Mouse (Mus musculus): ENCODE results near the gene Gm9376.

Gene Gm9376

DNA sequence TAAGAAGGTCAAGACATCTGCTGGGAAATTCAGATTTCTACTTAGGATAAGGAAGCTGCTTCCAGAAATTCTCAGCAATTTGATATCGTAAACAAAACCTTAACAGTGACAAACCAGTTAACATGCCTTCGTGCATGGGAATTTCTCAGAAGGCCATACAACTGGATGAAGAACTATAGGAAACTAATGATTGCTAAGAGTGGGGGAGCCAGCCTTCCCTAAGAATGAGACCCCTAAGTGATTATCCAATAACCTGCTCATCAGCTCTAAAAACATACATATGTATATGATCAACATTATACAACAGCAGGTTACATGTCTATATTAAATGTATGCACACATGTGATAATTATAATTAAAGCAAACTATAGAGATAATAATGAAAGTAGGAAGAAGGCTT lies at the start of gene Gm9376:
Gene Gm9376, plus strand, starts transcription at position 301 of the 400 bp plus-strand sequence.
- DNase-seq (ENCODE audit: low spot score): no peak

DNA sequence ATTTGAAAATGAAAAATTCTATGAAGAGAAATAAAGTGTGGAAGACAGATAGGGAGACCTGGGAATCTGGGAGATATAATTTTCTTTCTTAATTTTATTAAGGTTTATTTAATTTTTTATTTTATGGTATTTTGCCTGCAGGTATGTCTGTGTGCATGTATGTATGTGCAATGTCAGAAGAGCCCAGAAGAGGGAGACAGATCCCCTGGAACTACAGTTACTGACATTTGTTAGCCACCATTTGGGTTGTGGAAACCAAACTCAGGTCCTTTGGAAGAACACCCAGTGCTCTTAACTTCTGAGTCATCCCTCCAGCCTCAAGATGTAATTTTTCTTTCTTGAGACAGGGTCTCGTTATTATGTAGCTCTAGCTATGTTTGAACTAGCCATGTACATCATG lies 45.9 kb upstream of the Gm9376 start:
- peak; percentile 22 for DNase-seq (ENCODE audit: low spot score)

DNA sequence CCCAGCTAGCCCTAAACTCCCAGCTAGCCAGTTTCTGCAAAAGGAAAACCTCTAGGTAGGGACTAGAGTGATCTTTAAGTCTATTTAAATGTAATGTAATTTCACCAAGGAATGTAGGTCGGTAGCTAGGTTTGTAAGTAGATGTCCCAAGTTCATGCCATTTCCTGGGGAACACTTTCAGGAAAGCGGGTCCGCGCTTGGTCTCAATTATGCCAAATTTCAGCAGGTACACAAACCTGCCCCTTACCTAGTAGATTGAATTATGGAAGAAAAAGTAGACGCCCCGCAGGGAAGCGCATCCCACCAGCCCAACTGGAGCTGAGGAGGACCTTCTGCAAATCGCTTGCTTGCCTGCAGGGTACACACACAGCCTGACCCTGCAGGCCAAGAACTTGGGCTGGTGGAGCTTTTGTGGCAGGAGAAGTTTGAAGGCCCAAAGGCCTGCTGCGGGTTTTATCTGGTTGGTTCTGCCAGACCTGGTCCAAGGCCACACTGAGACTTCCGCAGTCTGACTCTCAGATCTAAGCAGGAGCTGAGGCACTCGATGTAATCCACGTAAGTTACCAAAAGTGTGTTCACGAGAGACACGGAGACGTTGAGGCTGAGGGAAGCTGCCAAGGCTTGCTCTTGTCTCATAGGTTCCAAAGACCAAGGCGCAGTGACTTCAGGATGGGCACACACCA lies 41.6 kb upstream of the Gm9376 start:
- DNase-seq (ENCODE audit: low spot score): peak; percentile 32

DNA sequence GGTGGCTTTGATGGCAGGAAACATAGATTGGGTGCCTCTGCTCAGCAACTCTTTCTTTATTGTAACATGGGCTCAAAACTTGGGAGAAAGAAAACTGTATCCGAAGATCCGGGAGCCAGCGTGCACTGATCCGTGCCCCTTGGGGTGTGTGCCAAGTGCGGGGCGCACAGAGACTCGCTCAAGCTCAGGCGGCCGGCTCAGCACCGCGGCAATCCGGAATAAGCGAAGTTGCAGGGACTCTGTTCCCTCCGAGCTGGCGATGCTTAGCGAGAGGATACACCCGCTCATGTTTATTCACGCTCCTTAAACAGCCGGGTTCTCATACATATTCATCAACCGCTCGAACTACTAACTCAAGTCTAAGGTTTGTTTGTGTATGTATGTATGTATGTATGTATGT lies 40.8 kb upstream of the Gm9376 start:
- DNase-seq (ENCODE audit: low spot score): peak; percentile 76

DNA sequence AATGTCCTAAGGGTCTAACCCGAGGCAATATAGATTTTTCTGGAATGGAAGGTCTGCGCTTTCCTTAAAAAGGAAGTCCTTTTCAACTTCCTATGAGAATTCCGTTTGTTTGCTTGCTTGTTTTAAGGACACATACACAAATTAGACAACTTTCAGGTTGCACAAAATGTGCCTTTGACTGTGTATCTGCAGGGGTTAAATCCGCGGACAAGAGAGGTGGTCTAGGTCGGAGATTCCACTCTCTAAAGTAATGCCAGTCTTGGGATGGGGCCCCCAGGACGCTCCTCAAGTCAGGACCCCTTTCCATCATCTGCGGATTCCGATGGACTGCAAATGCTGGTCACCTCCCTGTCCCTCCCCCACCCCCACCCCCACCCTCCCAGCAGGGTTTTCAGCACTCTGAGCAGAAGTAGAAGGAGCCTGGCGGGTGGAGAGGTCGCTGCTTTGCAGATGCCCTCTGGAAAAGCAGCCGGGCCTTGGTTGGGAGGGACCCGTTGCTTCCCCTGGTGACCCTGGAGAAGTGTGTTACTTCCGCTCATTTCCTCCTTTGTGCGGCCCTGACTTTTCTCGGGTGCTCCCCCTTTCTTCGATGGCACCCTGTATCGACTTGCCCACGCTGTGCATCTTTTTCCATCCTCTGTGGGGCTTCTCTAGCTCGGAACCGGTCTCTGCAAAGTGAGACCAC lies 40.1 kb upstream of the Gm9376 start:
- peak; percentile 55 for DNase-seq (ENCODE audit: low spot score)

DNA sequence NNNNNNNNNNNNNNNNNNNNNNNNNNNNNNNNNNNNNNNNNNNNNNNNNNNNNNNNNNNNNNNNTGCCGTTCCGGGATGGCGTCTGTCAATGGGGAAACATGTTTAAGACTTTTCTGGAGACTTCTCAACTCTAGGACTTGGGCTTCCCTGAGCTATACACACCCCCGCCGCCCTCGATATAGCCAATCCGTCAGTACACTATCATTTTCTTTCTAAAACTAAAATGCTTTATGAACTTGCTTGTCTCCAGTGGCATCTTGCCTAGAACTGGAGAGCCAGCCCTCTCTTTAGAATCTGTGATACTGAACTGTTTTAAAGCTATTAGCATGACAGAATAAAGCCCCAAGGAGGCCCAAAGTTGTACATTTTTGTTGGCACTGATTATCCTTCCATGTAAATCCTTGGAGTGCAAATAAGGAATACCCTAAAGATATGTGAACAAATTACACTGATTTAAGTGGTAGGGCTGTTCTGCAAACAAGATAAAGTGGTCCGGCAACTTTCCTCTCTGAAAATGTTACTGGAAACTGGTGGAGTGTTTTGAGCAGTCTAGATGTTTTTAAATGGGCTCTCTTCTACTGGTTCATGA lies 34.3 kb upstream of the Gm9376 start:
- peak; percentile 63 for DNase-seq (ENCODE audit: low spot score)

DNA sequence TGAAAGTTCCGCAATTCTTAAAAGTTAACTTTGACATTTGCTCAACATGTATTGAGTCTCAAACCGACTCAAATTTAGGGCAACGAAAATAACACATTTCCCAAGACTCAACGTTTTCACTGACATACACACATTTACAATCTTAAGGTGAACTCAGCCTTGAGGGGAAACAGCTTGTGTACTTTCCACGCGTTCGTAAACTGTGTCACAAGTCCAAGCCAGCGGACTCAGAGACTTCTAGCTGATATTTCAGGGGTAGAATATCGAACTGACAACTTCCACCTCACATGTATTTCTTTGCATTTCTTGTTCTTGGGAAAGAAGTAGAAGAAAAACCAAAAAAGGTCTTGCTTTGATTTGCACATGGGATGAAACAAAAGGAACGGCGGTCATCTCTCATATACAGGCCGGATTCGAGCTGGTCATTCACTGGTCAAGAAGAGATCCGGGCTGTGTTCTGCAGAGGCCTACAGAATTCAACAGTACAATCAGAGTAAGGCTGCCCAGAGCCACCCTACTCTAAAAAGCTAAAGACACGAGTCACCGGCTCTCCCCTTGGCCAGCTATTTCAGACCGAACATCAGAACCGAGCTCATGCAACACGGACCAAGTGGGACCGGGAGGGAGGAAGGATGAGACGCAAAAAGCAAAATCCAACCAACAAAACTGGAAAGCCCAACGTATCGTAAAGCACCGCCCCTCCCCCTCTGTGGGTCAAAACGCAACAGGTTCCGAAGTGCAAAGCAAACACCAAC lies 32.8 kb upstream of the Gm9376 start:
- peak; percentile 70 for DNase-seq (ENCODE audit: low spot score)

DNA sequence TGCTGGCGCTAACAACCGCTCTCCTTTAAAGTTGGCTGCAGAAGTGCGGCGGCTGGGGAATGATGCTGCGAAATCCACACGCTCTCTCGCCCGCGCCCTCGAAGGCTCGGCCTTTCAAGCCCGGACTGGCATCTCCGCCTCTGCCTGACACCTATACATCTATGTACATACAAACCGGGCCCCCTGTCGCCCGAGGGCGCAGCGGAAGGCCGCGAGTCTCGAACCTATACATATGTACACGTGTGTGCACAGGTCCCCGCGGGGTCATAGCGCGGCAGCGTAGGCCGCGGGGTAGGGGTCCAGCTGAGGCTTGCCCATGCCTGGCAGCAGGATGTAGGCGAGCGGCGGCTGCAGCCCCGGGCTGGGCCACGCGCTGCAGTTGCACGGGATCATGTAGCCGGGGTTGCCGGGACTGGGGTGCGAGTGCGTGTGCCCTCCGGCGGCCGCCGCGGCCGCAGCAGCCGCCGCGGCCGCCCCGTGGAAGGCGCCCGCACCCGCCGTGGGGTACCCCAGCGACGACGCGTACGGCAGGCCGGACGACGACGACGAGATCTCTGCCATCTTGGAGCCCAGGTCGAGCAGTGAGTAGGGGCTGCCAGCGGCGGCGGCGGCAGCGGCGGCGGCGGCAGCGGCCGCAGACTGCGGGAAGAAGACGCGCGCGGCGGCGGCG lies 32.1 kb upstream of the Gm9376 start:
- peak; percentile 69 for DNase-seq (ENCODE audit: low spot score)

DNA sequence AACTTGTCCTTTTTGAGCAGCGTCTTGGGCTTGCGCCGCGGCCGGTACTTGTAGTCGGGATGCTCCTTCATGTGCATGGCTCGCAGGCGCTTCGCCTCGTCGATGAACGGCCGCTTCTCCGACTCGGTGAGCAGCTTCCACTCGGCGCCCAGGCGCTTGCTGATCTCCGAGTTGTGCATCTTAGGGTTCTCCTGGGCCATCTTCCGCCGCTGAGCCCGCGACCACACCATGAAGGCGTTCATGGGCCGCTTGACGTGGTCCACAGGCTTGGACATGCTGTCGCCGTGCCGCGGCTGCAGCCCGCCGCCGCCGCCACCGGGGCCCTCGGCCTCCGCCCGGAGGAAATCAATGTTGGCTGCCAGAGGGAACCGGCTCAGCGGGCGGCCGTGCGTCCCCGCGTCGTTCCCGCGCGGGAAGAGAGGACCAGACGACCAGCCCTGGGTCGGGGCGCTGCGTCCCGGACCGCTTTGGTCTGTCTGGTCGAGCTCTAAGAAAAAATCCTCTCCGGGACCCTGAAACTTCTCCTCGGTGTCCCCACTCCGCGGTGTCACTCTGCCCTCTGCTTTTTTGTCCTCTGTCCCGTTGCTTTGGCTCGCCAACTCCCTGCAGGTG lies 31.3 kb upstream of the Gm9376 start:
- DNase-seq (ENCODE audit: low spot score): peak; percentile 62

DNA sequence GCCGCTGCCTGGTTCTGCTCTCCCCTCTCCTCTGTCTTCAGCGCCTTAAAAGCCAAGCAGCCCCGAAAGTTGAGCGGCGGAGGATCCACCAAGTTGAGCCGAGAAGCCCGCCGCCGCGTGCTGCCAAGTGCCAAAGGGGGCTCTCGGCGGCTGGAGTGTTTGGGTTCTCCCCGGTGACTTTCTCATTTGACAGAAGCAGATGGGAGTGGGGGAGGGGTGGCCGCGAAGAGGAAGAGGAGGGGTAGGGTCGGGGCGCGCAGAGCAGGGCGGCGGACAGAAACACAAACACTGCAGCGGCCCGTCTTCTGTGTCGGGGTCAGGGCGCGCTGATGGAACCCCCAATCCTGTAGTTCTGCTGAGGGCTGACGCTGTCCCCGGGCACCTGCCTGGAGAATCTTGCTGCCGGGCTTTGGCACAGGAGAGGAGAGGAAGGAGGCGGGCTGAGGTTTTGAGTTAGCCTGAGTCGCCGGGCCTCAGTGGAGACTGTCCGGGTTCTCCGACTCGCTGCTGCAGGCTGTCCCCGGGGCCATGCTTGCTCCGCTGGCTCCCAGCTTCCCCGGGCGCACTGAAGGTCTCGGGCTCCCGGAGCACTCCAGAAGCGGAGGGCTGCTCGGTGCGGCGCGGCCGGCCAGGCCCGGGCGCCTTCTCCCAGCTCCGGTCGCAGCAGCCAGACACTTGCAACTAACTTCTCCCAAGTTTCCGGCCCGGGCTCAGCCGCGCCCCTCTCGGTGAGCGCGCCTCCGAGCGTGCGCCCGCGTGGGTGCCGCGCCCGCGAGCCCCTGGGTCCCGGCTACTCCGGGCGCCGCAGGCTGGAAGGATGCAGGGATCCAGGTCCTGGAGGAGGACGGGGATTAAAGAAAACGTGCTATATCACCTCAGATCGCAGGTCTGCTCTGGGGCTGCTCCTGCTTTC lies 30.5 kb upstream of the Gm9376 start:
- peak; percentile 84 for DNase-seq (ENCODE audit: low spot score)

DNA sequence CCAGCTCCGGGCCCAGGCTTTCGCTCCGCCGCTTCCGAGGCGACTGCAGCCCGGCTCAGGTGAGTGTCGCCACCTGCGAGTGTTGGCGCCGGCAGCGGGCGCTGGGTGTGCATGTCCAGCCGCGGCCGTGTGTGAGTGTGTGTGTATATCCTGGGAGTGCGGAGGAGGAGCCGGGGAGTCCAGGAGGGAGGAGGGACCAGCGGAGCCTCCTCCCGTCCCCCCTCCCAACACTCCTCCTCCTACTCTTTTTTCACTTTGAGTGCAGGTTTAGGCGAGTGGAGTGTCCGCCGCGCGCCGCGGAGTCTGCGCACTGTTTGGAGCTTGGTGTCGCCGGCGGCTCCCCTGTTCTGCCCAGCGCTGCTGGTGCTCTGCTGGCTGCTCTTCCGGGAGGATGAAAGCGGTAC lies 29.9 kb upstream of the Gm9376 start, which contains the start of gene Sox21:
Gene Sox21, minus strand, starts transcription at position 145 of the 404 bp plus-strand sequence.
- peak; percentile 85 for DNase-seq (ENCODE audit: low spot score)

DNA sequence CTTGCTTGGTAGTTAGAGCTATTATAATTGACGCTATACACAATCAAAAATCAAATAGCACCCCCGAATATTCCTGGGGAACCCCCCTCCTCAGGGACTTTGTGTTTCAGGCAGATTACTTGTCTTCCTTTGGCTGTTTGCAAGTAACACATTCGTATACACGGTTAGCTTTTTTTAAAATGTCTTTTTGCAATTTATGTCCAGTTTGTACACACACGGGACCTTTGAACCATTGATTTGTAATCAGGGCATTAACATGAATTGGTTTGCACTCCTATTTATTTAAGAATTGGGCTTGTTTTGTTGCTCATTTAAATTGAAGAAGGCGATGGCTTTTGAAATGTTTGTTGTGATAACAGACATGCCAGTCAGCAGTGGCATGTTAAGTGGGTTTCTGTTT lies 29.0 kb upstream of the Gm9376 start:
- peak; percentile 35 for DNase-seq (ENCODE audit: low spot score)

DNA sequence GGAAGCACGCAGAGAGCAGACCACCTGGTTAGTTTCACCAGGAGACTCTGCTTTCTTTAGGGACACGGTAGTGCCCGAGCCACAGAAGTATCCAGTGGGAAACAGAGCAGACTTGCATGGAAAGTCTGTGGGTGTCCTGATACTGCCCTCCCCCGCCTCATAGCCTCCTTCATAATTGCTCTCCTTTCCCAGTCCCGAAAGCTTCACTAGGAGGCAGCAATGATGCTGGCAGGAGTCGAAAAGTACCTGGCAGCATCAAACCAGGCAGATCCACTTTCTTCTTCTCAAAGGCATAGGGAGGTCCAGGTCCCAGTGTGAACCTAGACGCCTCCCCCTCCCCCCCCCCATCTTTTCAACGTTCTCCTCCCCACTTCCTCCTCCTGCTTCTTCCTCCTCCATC lies 27.4 kb upstream of the Gm9376 start:
- DNase-seq (ENCODE audit: low spot score): peak; percentile 17

DNA sequence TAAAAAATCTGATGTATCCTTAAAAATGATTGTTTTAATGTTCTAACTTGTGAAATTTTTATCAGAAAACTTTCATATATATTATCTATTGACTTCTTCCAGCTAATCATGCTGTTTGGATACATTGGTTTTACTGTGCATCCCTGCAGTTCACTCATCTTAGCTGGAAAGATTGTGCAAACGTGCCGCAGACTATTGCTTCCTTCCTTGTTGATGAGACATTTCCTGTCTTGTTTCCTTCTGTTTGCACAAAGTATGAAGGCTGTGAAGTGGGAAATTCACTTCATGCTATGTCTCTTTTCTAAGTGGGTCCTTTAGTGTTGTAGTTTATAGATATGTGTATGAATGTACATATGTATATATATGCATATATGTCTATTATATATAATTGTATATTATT lies 25.3 kb upstream of the Gm9376 start:
- no peak for DNase-seq (ENCODE audit: low spot score)

DNA sequence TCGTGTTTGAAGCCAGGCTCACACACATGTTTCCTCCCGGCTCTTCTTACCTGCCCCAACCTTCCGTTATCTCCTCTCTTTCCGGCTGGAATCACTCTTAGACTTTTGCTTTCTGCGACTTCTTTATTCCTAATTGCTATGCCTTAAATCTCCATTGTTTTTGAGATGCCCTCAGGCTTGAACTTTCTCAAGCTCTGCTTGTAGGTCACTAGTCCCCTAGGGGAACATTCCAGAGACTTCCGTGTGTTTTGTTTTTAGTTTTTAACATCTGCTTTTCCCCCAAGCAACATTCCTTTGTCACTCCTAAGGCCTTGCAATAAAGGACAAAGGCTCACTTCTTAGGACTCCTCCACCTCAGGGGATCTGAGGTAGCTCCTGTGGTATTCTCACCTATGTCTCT lies 13.4 kb upstream of the Gm9376 start:
- no peak for DNase-seq (ENCODE audit: low spot score)

DNA sequence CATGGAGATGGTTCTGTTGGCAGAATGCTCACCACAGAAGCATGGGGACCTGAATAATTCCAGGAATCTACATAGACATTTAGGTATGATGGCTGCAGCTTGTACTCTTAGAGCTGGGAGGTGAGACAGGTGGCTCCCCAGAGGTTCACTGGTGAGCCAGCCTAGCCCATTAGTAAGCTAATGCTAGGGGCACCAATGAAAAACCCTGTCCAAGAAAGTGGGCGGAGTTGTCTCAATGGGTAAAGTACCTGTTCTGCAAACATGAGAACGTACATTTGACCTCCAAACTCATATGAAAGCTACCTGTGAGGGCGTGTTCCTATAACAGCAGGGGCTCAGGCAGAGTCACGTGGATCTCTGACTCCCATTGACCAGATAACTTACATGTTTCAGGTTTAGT lies 2.1 kb downstream of the Gm9376 start:
- DNase-seq (ENCODE audit: low spot score): no peak

DNA sequence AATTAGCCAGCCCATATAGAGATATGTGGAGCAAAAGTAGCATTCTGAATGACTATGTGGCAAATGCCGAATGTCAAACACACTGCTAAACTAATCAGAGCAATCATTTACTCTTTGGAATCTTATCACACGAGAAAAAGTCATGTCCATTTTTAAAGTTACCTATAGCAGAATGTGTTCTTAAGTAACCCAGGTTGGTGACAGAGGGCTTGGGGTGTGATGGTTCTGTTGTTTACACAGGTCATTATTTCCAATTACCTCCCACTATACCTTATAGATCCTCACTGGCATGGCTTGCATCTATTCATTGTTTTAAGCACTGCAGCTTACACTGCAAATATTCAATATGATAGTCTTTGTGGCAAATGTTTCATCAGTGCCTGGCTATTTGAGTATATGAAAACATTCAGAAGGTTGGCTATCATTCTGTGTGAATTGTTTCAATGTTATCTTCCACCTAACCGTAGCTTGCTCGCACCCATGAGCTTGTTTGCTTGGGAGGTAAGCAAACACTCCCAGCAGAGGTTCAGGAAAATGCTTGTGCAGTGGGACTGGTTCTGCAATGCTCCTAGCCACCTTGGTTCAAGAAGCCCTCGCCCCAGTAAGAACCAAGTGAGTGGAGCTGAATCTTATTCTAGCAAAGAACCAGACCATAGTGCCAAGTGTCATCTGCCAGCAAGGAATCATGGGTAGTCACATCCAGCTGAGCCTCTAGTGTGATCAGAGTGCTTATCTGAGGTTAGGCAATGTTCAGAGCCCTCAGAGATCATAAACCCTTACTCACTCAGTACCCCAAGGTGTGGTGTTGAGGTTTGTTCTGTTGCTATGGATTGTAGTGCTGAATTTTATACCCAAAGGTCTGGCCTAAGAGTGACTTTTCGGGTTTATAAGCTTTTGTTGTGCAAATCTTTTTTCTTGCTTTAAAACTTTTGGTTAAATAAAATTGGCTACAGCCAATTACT lies 6.1 kb downstream of the Gm9376 start:
- no peak for DNase-seq (ENCODE audit: low spot score)

DNA sequence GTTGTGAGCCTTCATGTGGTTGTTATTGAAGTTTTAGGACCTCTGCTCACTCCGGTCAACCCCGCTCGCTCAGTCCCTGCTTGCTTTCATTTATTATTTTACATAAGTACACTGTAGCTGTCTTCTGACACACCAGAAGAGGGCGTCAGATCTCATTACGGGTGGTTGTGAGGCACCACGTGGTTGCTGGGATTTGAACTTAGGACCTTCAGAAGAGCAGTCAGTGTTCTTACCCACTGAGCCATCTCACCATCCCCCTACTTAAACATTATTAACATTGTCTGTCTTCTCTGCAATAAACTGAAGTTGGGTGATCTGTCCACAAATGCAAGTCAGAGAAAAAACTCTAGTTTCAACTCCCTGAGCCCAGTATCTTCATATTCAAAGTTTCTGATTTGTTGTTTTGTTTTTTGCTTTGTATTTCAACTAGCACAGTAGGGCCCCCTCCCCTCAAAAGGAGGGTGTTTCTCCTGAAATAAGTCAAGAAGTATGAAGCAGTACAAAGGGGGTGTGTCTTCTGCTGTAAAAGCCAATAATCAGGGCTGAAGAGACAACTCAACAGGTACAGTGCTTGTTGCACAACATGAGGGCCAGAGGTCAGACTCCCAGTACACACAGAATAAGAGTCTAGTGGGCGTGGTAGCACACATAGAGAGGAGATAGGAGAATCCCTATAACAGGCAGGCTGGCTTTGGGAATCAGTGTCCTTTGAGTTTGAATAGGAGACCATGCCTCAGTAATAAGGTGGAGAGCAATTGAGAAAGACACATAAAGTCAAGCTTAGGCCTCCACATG lies 11.1 kb downstream of the Gm9376 start:
- DNase-seq (ENCODE audit: low spot score): no peak

DNA sequence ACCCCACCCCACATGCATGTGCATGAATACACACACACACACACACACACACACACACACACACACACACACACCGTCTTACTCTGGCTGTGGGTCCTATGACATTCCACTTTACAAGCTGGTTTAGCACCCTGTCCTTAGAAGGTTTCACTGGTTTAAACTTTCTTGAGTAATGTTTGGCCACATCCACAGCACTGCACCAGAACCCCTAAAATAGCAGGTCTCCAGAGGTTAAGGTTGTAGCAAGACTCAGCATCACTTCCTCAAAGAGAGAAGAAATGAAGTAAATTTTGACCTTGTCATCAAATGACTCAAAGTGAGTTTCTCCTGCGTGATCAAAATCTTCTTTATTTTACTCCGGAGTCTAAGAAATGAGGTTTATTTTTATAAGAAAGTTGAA lies 15.5 kb downstream of the Gm9376 start:
- DNase-seq (ENCODE audit: low spot score): no peak

Measured in embryo, embryonic 10.5 days (tissue).